Mouse (Mus musculus): Measurements from ENCODE around the gene Shh. TPM values are rescaled to one million over a fixed set of nuclear protein-coding genes. Genes with fewer than 3 reads are reported as not detected.

Gene Shh
- polyA plus RNA-seq, 1 experiment from 2014 or later, result 2.0 TPM

GRCm38 (mm10) chr5:28413533-28413932, 53.5 kb downstream of the Shh start:
- Histone ChIP-seq H3K9me3 (no peaks in the 10 kb centered on the region), H3K9ac (no peak overlapping the region), H3K36me3 (peaks cover 56% of the 10 kb centered on the region), H3K27me3 (no peaks in the 10 kb centered on the region), H3K4me3 (no peak overlapping the region), H3K4me1 (replicated peaks) (no peaks in the 10 kb centered on the region), H3K4me2 (no peak overlapping the region), H3K27ac (replicated peaks) (no peak overlapping the region)
- 94% methylated on average over 5 of the region's 5 CpGs for WGBS
- ATAC-seq (ENCODE audit: low FRiP score, low read depth), result no peak

- H3K27ac ChIP-seq (replicated peaks), result no peak overlapping the region
- no peak overlapping the region for H3K4me2 ChIP-seq
- no peaks in the 10 kb centered on the region for H3K9me3 ChIP-seq
- H3K4me1 ChIP-seq (replicated peaks), result no peaks in the 10 kb centered on the region
- ATAC-seq (ENCODE audit: low FRiP score, low read depth), result no peak
- H3K9ac ChIP-seq, result no peak overlapping the region
- no peak overlapping the region for H3K4me3 ChIP-seq
- 75% methylated on average over 2 of the region's 2 CpGs for WGBS
- H3K27me3 ChIP-seq, result no peaks in the 10 kb centered on the region
- peaks cover 55% of the 10 kb centered on the region for H3K36me3 ChIP-seq
Measured at GRCm38 (mm10) chr5:28412006-28412685, 54.9 kb downstream of the Shh start.

Other genes with a start within 250 kb of the Shh start
- 37.0 and 66.2 TPM in 2 replicates for gene Cnpy1, start 221.4 kb downstream of the Shh start, polyA plus RNA-seq (2015; fragmentation: Nextera tagmentation; extraction: Ambion mirVana)
- gene Rbm33, start 150.1 kb downstream of the Shh start, polyA plus RNA-seq (2015; fragmentation: Nextera tagmentation; extraction: Ambion mirVana), result 14.1 and 15.9 TPM in 2 replicates